Mouse (Mus musculus): ENCODE results near the gene Samd15. TPM values are rescaled to one million over a fixed set of nuclear protein-coding genes. Genes with fewer than 3 reads are reported as not detected.

The Samd15 gene
- total RNA-seq, 2 experiments from 2014 or later, result not detected

DNA sequence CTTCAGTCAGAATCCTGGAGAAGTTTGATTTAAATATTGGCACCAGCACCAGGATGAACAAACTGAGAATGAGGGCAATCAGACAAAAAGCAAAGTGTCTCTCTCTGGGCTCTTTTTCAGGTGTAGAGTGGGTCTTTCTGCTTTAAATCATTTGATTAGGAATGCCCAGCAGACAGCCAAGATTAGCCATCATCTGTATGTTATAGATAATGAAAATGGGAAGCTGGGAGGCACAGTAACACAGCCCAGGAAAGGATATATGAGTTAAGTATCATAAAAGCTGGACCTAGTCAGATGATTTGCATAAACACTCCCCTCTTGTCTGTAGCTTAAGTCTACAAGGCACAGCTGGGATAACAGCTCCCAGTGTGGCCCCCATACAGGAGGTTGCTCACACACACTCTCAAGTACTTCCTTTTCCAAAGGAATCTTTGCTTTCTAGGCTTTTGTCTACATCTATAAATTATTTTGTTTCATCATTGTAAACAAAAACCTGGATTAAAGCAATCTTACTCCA lies 30.9 kb downstream of the Samd15 start:
- DNase-seq, result no peak

DNA sequence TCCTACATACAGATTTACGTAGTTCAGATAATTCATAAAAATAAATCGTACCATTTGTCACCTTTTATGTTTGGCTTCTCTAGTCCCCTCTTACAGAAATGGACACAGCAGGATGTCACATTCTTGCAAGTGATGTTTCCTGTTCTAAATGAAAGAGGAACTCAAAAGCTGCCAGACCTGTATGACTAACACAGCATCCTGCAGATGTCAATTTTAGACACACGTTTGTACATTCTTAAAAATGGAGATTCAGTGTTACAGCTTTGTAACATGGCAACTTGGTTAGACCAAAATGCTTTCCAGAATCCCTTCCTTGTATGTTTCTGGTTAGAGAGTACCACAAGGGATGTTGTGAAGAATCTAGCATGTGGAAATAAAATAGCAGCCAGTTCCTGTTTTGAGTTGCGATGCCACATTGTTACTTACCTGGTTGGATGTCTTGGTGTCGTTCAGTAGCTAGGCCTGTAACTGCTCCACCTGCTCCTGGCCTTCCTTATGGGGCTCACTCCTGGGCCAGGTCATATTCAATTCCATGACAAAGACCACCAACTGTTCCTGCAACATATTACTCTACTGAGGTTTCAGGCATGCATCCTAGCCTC lies 37.5 kb downstream of the Samd15 start:
- no peak for DNase-seq

DNA sequence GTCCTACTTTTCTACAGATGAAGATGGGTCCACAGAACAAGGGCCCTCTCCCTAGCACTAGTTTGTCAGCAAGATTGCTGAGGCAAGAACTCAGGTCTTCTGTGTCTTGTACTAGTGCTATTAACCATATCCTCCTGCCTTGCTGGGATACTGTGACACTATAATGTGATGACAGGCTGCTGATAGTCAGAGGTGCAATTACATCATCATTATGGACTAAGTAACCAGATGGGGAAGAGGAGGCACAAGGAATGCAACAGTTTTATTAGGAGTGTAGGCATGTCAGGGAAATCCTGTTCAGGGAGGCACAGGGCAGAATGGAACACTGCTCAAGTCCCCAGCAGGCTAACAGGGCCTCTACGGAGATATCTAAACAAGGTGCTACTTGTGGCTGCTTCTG lies 39.1 kb downstream of the Samd15 start, which contains the start of gene Noxred1:
Noxred1 (minus strand) TSS at position 101 of the 400 bp plus-strand sequence.
- DNase-seq, result no peak

DNA sequence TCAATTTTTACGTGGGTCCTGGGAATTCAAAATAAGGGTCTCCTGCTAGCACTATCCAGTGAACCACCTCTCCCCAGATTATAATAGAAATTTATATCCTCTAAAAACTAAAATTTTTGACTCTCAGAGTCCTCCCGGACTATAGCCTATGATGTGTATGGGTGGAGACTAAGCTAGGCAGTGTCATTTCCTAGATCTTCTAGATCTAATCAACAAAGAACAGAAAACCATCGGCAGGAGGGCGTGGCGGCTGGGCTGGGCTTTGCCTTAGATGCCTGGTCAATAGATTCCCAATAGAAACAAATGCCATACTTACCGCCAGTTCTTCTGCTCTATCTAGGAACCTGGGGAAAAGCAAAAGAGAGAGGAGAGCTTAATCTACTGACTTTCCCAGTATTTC lies 50.6 kb downstream of the Samd15 start:
- no peak for DNase-seq

DNA sequence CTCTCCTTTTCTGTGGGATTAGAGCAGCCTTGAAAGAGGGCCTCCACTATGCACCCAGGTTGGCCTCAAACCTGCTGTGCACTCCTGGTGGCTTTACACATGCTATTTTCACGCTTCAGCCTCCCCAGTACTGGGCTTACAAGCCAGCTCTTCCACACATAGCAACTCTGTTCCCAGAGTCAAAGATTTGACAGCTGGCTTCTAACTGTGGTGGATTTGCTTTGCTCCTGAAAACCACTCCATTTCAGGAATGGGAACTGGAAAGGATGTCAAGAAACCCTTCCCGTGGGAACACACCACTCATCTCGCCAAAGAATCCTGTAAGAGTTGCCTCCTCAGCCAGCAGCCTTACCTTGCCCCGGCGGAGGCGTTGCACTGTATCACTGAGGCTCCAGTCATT lies 54.4 kb downstream of the Samd15 start:
- DNase-seq, result no peak

DNA sequence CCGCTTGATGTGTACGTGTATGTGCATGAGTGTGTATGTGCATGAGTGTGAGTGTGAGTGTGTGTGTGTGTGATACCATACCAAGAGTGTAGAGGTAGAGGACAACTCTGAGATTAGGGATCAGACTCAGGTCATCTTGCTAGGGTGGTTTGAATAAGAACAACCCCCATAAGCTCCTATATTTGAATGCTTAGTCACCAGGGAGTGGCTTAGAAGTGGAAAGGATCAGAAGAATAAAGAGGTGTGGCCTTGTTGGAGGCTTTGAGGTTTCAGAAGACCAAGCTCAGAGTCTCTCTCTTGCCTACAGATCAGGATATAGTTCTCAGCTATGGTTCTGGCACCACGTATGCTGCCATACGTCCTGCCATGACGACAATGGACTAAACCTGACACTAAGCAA lies 57.1 kb downstream of the Samd15 start:
- no peak for DNase-seq

DNA sequence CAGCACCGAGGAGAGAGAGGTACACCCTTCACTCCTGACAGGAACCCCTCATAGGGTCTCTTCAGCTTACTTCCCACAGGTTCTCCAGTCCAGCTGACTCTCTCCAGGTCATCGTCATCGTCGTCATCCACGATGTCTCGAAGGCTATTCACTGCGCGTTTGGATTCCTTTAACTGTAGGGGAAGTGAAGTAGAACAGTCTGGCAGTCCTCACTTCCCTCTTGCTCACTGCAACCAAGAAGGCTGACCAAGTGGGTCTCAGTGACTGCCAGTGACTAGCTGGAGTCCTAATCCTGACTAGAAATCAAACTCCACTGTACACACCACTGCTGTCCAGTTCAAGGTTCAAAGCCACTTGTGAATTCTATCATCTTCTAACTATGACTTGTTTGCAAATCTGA lies 61.0 kb downstream of the Samd15 start:
- DNase-seq, result no peak

Other genes with a start within 250 kb of the Samd15 start
- not detected for gene Zdhhc22, start 209.3 kb upstream of the Samd15 start, total RNA-seq (2021)
- not detected for gene Tmem63c, start 178.4 kb upstream of the Samd15 start, total RNA-seq (2021)
- under 1 TPM; 0.23 to 0.29 TPM for gene Ngb, start 97.2 kb upstream of the Samd15 start, total RNA-seq (2021)
- gene Gstz1, start 52.6 kb upstream of the Samd15 start, total RNA-seq (2021), result 10 to 100 TPM; 31.4 to 40.5 TPM
- 1 to 10 TPM; 4.7 to 5.0 TPM for gene Pomt2, start 51.8 kb upstream of the Samd15 start, total RNA-seq (2021)
- 1 to 10 TPM; 1.6 to 1.8 TPM for gene Tmed8, start 731 bp downstream of the Samd15 start, total RNA-seq (2021)
- gene Noxred1, start 39.0 kb downstream of the Samd15 start, total RNA-seq (2021), result under 1 TPM; 0.23 to 0.32 TPM
- gene Vipas39, start 66.5 kb downstream of the Samd15 start, total RNA-seq (2021), result 10 to 100 TPM in 1 of 2 experiments, 1 to 10 TPM in 1; 8.0 to 10.2 TPM
- 100 to 1,000 TPM; 126 to 141 TPM for gene Ahsa1, start 66.8 kb downstream of the Samd15 start, total RNA-seq (2021)
- gene Ism2, start 100.0 kb downstream of the Samd15 start, total RNA-seq (2021), result not detected
- 10 to 100 TPM; 10.3 to 11.4 TPM for gene Sptlc2, start 188.6 kb downstream of the Samd15 start, total RNA-seq (2021)
- 100 to 1,000 TPM; 135 to 140 TPM for gene Slirp, start 244.2 kb downstream of the Samd15 start, total RNA-seq (2021)
- 1 to 10 TPM; 4.2 to 5.1 TPM for gene Alkbh1, start 244.3 kb downstream of the Samd15 start, total RNA-seq (2021)

Measured in gastrocnemius, postnatal 25 days (tissue).